Mouse (Mus musculus): Measurements from ENCODE around the gene Wipf1. TPM values are rescaled to one million over a fixed set of nuclear protein-coding genes. Genes with fewer than 3 reads are reported as not detected.
"Not testable (repeated sequence)": the region's sequence is repeated elsewhere in the genome, so short reads cannot be mapped to it uniquely, and the experiment has no call there.

Gene Wipf1
- polyA plus RNA-seq, 1 experiment from 2014 or later, result 7.8 TPM

DNA sequence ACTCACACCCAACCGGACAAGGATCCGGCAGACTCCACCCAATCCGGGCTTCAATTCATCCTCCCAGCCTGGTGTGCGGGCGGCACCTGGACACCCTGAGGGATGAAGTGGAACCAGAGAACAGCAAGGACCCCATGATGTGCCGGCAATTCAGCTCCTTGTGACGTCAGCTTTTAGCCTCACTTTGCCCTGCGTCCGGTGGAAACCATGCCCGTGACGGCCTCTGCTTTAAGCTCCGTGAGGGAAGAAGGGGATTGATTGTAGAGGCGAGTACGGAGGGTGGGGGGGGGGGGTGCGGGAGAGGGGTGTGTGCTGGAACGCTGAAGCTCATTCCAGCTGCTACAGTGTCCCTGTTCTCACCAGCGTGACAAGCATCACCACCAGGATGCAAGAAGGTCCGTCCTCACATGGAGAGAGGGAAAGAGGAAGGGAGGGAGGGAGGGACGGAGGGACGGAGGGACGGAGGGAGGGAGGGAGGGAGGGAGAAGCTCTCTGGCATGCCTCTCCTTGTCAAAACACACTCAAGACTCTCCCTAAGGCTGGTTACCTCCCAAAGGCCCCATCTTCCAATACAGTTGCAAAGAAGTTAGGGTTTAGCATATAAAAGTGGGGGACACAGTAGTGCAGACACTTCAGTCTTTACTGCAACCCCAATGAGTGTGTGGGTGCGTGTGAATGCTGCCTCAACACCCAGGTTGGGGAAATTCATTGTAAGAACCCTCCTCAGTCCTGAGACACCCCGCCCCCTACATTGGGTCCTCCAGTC lies 31.5 kb upstream of the Wipf1 start:
- Histone ChIP-seq H3K27me3 (ENCODE audit: insufficient read depth, poor library complexity, severe bottlenecking) (no peaks in the 10 kb centered on the region), H3K36me3 (no peaks in the 10 kb centered on the region), H3K27ac (peak overlapping the region; percentile 8; the same call in 1 of the 2 replicates), H3K4me1 (peaks cover 14% of the 10 kb centered on the region; the same call in 1 of the 2 replicates), H3K4me3 (peak overlapping the region; percentile 60), H3K9me3 (no peaks in the 10 kb centered on the region)
- DNase-seq (ENCODE audit: low spot score), result no peak
- 4% methylated on average over 18 of the region's 23 CpGs for WGBS

DNA sequence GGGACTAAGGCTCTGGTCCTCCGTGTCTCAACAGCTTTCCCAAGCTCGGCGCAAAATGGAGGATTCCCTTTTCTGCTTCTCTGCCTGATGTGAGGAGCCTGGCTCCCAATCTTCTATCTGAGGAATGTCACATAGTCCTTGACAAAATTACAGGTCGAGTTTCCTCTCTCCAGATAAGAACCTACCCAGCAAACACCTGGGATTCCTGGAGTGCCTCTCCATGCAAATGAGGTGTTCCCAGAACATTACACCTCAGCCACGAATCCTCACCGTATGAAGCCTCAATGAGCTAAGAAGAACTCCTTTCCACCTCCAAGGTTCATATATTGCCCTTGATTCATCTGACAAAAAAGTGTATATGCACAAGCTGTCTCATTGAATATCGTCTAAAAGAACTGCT lies 30.9 kb upstream of the Wipf1 start:
- peaks cover 14% of the 10 kb centered on the region; the same call in 1 of the 2 replicates for H3K4me1 ChIP-seq
- DNase-seq (ENCODE audit: low spot score), result no peak
- H3K4me3 ChIP-seq, result peak overlapping the region; percentile 60
- no peaks in the 10 kb centered on the region for H3K27me3 ChIP-seq (ENCODE audit: insufficient read depth, poor library complexity, severe bottlenecking)
- WGBS, result 34% methylated on average over 7 of the region's 7 CpGs
- H3K36me3 ChIP-seq, result no peaks in the 10 kb centered on the region
- no peak overlapping the region for H3K27ac ChIP-seq
- H3K9me3 ChIP-seq, result no peaks in the 10 kb centered on the region

DNA sequence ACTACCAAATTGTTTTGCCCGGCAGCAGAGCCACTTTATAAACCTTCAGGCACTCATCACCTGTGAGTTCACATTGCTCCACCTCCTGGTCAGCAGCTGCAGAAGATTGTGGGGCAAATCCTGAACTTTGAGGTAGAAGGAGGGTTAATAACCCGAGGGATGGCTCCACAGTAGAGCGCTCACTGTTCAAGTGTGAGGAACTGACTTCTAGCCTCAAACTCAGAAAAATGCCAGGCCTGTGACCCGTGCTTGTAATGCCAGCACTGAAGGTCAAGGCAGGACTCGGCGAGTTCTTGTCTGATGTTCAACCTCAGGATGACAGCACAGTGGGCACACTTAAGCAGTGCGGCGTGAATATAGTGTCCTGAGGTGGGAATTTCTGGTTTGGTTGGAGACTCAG lies 28.4 kb upstream of the Wipf1 start:
- no peak overlapping the region for H3K27ac ChIP-seq
- H3K36me3 ChIP-seq, result no peaks in the 10 kb centered on the region
- H3K4me1 ChIP-seq, result peaks cover 14% of the 10 kb centered on the region; the same call in 1 of the 2 replicates
- H3K9me3 ChIP-seq, result no peaks in the 10 kb centered on the region
- no peak for DNase-seq (ENCODE audit: low spot score)
- no peaks in the 10 kb centered on the region for H3K27me3 ChIP-seq (ENCODE audit: insufficient read depth, poor library complexity, severe bottlenecking)
- no peak overlapping the region for H3K4me3 ChIP-seq
- 79% methylated on average over 8 of the region's 8 CpGs for WGBS

DNA sequence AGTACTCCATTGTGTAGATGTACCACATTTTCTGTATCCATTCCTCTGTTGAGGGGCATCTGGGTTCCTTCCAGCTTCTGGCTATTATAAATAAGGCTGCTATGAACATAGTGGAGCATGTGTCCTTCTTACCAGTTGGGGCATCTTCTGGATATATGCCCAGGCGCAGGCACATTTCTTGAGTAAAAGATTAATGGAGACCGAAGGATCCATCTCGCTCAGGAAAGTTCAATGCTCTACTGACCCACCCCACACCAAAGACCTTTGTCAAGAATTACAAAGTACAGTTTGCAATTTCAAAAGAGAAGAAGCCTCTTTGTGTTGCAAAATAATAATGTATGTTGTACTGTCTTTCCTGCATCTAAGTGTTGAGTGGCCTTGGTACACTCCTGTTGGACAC lies 27.5 kb upstream of the Wipf1 start:
- DNase-seq (ENCODE audit: low spot score); H3K4me3 ChIP-seq; H3K9me3 ChIP-seq; H3K27ac ChIP-seq; H3K36me3 ChIP-seq; H3K27me3 ChIP-seq (ENCODE audit: insufficient read depth, poor library complexity, severe bottlenecking): not testable (repeated sequence)
- WGBS, result 98% methylated on average over 3 of the region's 3 CpGs
- peaks cover 14% of the 10 kb centered on the region; the same call in 1 of the 2 replicates for H3K4me1 ChIP-seq

DNA sequence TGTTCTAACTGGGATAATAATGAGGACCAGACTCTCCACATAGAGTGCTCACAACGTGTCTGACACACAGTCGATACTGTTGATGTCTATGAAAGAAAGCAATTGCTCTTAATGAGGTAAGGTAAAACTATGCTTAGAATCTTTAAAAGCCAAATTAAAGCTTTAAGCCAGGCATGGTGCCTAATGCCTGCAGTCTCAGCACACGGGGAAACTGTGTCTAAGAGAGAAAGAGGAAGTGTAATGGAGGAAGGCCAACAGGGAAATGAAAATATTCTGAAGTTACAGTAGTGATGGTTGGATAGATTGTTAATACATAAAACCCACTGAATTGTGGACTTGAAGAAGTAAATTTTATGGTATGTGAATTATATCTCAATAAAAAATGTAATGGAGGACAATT lies 24.9 kb upstream of the Wipf1 start:
- no peaks in the 10 kb centered on the region for H3K9me3 ChIP-seq
- H3K27me3 ChIP-seq (ENCODE audit: insufficient read depth, poor library complexity, severe bottlenecking), result 0 out of 2 replicates have a peak, but pooled peaks cover under 1% of the 10 kb centered on the region
- no peak overlapping the region for H3K4me3 ChIP-seq
- WGBS, result 79% methylated on average over 3 of the region's 3 CpGs
- H3K27ac ChIP-seq, result no peak overlapping the region
- H3K36me3 ChIP-seq, result no peaks in the 10 kb centered on the region
- no peak for DNase-seq (ENCODE audit: low spot score)
- no peaks in the 10 kb centered on the region for H3K4me1 ChIP-seq

DNA sequence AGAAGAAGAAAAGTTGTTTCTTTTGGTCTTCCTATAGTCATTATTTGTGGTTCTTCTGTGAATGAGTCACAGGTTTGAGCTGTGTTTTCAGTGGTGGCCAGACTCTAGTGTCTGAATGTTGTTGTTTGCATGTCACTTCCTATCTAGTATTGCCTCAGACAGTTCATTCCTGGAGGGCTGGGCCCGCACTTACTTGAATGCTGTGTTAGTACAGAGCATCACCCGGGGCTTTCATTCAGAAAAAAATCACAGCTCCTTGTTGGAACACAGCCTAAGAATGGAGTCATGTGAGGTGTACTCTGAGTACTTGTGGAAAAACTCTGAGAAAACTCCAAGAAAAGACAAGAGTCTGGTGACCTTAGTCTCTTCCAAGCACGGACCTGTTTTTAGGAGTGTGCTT lies 23.4 kb upstream of the Wipf1 start:
- DNase-seq (ENCODE audit: low spot score), result no peak
- no peaks in the 10 kb centered on the region for H3K9me3 ChIP-seq
- no peaks in the 10 kb centered on the region for H3K36me3 ChIP-seq
- 72% methylated on average over 3 of the region's 3 CpGs for WGBS
- no peaks in the 10 kb centered on the region for H3K4me1 ChIP-seq
- H3K27me3 ChIP-seq (ENCODE audit: insufficient read depth, poor library complexity, severe bottlenecking), result 0 out of 2 replicates have a peak, but pooled peaks cover 6% of the 10 kb centered on the region
- H3K4me3 ChIP-seq, result no peak overlapping the region
- no peak overlapping the region for H3K27ac ChIP-seq

DNA sequence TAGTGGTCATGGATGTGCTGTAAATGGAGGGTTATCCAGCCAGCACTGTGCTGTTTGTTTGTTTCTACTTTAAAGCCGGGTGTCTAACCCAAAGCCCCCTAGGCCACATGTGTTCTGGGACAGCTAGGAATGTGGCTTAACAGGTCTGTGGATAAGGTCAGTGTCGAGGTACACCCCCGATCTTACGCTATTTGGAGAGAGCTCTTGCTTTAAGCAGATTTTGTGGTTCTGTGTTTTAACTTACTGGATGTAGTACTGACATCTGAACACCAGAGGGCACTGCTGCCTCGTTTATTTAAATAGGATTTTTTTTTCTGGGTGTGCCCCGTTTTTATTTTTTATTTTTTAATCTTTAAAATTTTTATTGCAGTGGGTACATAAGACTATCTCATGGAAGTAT lies 21.2 kb upstream of the Wipf1 start:
- H3K4me3 ChIP-seq, result no peak overlapping the region
- no peaks in the 10 kb centered on the region for H3K36me3 ChIP-seq
- DNase-seq (ENCODE audit: low spot score), result no peak
- no peak overlapping the region for H3K27ac ChIP-seq
- H3K4me1 ChIP-seq, result no peaks in the 10 kb centered on the region
- H3K9me3 ChIP-seq, result no peaks in the 10 kb centered on the region
- WGBS, result 24% methylated on average over 6 of the region's 6 CpGs
- peaks cover 11% of the 10 kb centered on the region; the same call in 1 of the 2 replicates for H3K27me3 ChIP-seq (ENCODE audit: insufficient read depth, poor library complexity, severe bottlenecking)

DNA sequence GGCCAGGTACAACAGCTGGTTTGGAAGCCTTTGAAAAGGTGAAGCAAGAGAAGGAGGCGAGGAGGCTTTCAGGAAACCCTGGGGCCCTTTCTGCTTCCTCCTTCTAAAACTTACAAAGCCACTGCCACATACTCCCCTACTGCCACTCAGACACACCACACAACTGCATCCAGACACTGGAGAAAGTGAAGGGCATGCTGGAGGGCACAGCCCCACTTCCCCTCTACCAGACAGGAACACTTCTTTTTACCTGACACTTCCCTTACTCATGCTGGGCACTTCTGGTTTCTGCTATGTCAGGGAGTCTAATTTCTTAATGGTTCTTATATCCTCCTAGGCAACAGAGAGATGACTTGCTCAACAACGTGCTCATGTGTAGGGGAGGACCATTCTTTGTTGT lies 19.0 kb upstream of the Wipf1 start:
- Histone ChIP-seq H3K9me3 (no peaks in the 10 kb centered on the region), H3K27ac (no peak overlapping the region), H3K4me3 (no peak overlapping the region), H3K36me3 (no peaks in the 10 kb centered on the region), H3K27me3 (ENCODE audit: insufficient read depth, poor library complexity, severe bottlenecking) (peaks cover 11% of the 10 kb centered on the region; the same call in 1 of the 2 replicates), H3K4me1 (peaks cover 5% of the 10 kb centered on the region; the same call in 1 of the 2 replicates)
- WGBS, result 67% methylated on average over 2 of the region's 2 CpGs
- no peak for DNase-seq (ENCODE audit: low spot score)

DNA sequence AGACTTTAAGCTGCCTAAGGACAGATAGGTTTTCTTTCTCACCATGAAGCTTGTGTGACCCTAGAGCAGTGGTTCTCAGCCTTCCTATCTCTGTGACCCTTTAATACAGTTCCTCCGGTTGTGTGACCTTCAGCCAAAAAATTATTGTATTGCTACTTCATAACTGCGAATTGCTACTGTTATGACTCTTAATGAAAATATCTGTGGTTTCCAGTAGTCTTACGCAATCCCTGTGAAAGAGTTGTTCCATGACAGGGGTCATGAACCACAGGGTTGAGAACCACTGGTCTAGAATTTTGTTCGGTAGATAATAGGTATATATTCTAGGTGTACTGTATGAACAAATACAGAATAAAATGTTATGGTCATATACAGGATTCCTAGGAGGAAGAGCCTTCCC lies 17.7 kb upstream of the Wipf1 start:
- H3K36me3 ChIP-seq, result no peaks in the 10 kb centered on the region
- H3K27me3 ChIP-seq (ENCODE audit: insufficient read depth, poor library complexity, severe bottlenecking), result peaks cover 12% of the 10 kb centered on the region
- WGBS, result 88% methylated on average over 4 of the region's 4 CpGs
- H3K4me3 ChIP-seq, result no peak overlapping the region
- H3K27ac ChIP-seq, result no peak overlapping the region
- H3K9me3 ChIP-seq, result no peaks in the 10 kb centered on the region
- peaks cover 5% of the 10 kb centered on the region; the same call in 1 of the 2 replicates for H3K4me1 ChIP-seq
- DNase-seq (ENCODE audit: low spot score), result no peak

DNA sequence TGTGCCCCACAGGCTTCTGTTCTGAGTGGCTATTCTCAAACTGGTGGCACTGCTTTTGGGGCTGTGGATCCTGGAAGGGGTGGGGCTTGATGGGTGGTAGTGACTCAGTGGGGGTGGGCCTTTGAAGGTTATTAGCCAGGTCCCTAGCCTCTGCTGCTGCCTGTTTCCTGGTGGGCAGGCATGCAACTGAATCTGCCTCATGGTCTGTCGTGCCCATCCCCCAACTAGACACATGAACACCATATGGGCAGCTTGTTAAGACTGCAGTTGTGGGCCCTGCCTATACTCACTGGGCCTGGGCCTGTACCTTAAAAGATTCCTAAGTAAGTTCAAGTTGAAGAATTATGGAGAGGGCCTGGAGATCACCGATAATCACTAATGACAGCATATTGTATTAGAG lies 16.0 kb upstream of the Wipf1 start:
- Histone ChIP-seq H3K27me3 (ENCODE audit: insufficient read depth, poor library complexity, severe bottlenecking) (peaks cover 19% of the 10 kb centered on the region), H3K27ac (no peak overlapping the region), H3K9me3 (no peaks in the 10 kb centered on the region), H3K4me1 (peaks cover 9% of the 10 kb centered on the region), H3K36me3 (no peaks in the 10 kb centered on the region), H3K4me3 (no peak overlapping the region)
- no peak for DNase-seq (ENCODE audit: low spot score)
- 72% methylated on average over 2 of the region's 2 CpGs for WGBS

DNA sequence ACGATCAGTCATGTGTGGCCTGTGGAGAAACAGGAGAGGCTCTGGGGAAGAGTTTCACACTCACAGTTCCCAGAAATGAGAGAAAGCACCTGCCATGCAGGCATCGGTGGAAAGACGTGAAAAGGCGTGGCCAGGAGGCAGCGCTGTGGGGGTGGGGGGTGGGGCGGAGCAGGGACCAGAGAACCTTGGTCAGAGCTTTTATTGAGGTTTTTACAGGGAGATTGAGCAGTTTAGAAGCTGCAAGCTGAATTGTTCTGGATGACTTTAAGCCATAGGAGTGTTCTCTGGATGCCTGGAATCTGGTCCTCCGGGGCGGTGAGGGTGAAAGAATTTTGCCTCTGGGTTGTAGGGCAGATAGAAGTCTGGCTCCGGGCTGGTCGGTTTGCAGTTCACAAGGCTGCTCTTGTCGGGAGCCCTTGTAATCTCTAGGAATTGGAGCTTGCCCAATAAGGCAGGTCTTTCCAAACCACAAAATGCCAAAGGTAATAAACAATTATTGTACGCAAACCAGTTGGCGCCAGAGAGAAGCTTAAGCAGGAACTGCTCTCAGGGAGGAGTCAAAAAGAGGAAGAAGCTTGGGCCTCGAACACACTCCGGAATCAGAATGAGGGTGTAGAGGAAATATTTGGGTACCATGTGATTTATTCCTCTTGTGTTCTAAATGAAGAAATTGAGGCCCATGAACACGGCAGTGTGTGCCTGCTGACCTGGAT lies 11.1 kb upstream of the Wipf1 start:
- no peak overlapping the region for H3K27ac ChIP-seq
- 39% methylated on average over 16 of the region's 16 CpGs for WGBS
- H3K4me3 ChIP-seq, result peak overlapping the region; percentile 32
- peaks cover 8% of the 10 kb centered on the region; the same call in 1 of the 2 replicates for H3K27me3 ChIP-seq (ENCODE audit: insufficient read depth, poor library complexity, severe bottlenecking)
- no peaks in the 10 kb centered on the region for H3K36me3 ChIP-seq
- peaks cover 14% of the 10 kb centered on the region for H3K4me1 ChIP-seq
- DNase-seq (ENCODE audit: low spot score), result no peak
- H3K9me3 ChIP-seq, result no peaks in the 10 kb centered on the region

DNA sequence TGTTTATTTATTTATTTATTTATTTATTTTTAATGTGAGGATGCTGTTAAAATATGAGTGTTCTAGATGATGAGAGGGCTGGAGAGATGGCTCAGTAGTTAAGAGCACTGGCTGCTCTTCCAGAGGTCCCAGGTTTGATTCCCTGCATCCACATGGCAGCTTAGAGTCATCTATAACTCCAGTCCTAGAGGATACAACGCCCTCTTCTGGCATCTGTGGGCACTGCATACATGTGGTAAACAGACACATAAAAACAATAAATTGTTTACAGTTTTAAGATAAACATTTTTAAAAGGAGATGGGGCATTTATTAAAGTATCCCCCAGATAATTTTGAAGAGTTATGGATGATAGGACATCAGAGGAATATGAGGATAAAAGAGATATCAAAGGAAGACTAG lies 10.2 kb upstream of the Wipf1 start:
- WGBS, result 27% methylated on average over 1 of the region's 1 CpGs
- Histone ChIP-seq H3K36me3 (no peaks in the 10 kb centered on the region), H3K27me3 (ENCODE audit: insufficient read depth, poor library complexity, severe bottlenecking) (peaks cover 8% of the 10 kb centered on the region; the same call in 1 of the 2 replicates), H3K9me3 (no peaks in the 10 kb centered on the region), H3K27ac (no peak overlapping the region), H3K4me1 (peaks cover 9% of the 10 kb centered on the region), H3K4me3 (no peak overlapping the region)
- DNase-seq (ENCODE audit: low spot score), result no peak

DNA sequence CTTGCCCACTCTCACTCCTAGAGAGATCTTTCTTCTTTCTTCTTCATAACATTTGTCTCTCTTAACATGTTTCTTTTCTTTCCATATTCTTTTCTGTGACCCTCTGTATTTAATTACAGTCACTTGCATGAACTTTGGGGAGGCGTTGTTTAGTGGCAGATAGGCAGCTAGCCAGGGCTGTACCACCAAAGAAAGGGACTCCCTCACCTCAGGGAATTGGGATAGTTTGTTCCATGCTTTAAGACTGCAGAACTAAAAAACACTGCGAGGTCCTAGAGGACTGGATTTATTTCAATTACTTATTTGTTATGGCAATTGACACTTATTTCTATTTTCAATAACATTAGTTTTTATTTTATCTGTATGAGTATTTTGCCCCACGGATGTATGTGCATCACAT lies 9.6 kb upstream of the Wipf1 start:
- Histone ChIP-seq H3K9me3 (no peaks in the 10 kb centered on the region), H3K4me1 (peaks cover 9% of the 10 kb centered on the region), H3K4me3 (no peak overlapping the region), H3K36me3 (no peaks in the 10 kb centered on the region), H3K27ac (no peak overlapping the region), H3K27me3 (ENCODE audit: insufficient read depth, poor library complexity, severe bottlenecking) (peaks cover 8% of the 10 kb centered on the region; the same call in 1 of the 2 replicates)
- WGBS, result 86% methylated on average over 3 of the region's 3 CpGs
- DNase-seq (ENCODE audit: low spot score), result no peak
